Mouse (Mus musculus): ENCODE measurements around the gene Vipr1.

Gene Vipr1

DNA sequence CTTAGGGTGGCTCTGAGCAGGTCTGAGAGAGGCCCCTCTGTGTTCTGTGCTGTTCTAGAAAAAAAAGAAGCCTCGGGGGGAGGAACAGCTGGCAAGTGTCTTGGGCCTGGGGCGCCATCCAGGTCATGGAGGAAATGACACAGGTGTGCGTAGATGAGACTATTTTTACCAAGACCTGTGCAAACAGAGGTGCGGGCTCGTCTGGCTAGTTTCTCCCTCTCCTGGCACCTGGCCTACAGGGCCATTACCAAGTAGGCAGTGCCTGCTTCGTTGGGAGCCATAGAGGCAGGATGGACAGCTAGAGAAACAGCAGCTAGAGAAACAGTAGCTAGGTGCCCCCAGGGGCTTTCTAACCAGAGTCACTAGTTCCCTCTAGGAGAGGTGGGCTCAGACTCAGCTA lies 9.2 kb upstream of the Vipr1 start:
- no peak for DNase-seq (ENCODE audit: low read depth, low spot score)

- DNase-seq (ENCODE audit: low read depth, low spot score) = no peak
Observed at GRCm38 (mm10) chr9:121635835-121636576, 6.5 kb upstream of the Vipr1 start.

GRCm38 (mm10) chr9:121639790-121640189 lies 2.7 kb upstream of the Vipr1 start:
- no peak for DNase-seq (ENCODE audit: low read depth, low spot score)

- peak; percentile 17 for DNase-seq (ENCODE audit: low read depth, low spot score)
Observed at GRCm38 (mm10) chr9:121641235-121641915, 1.1 kb upstream of the Vipr1 start.

DNA sequence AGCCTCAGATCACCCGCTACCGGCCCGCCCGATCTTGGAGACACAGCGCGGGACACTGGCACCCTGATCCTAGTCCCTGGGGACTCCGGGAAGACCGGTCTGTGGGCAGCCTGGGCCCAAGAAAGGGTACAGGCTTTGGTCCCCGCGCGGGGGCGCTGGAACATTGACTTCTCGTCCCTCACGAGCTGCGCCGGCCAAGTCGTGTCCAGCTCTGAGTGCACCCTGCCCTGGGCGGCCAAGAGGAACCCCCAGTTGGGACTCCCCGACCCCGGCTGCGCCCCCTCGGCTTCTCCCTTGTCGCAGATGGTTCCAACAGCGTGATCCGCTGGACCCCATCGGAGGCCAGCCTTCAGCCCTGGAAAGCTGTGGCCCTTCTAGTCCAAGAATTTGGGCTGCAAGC lies 515 bp upstream of the Vipr1 start, which contains the start of gene Lyzl4:
Lyzl4 (minus strand) TSS at position 96 of the 400 bp plus-strand sequence.
- DNase-seq (ENCODE audit: low read depth, low spot score) = peak; percentile 46

DNA sequence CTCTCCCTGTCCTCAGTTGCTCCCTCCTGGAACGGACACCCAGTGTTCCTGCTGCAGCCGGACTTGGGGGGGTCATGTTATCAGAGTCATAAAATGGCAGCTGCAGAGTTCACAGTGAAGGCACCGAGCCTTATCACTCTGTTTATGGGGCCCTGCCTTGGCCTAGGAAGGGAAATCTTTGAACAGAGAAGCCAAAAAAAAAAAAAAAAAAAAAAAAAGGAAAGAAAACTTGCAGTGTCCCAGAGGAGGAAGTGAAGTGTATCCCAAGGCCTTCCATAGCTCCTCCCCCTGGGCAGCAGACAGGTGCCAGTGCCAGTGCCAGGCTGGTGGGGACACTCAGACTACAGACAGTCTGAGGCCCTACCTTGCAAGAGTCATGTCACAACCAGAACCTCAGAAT lies 2.3 kb downstream of the Vipr1 start:
- DNase-seq (ENCODE audit: low read depth, low spot score) = no peak

GRCm38 (mm10) chr9:121647026-121647425 lies 4.5 kb downstream of the Vipr1 start:
- DNase-seq (ENCODE audit: low read depth, low spot score) = no peak

GRCm38 (mm10) chr9:121653668-121654067 lies 11.2 kb downstream of the Vipr1 start:
- DNase-seq (ENCODE audit: low read depth, low spot score) = no peak

- DNase-seq (ENCODE audit: low read depth, low spot score) = no peak
Observed at GRCm38 (mm10) chr9:121656322-121656721, 13.8 kb downstream of the Vipr1 start.

DNA sequence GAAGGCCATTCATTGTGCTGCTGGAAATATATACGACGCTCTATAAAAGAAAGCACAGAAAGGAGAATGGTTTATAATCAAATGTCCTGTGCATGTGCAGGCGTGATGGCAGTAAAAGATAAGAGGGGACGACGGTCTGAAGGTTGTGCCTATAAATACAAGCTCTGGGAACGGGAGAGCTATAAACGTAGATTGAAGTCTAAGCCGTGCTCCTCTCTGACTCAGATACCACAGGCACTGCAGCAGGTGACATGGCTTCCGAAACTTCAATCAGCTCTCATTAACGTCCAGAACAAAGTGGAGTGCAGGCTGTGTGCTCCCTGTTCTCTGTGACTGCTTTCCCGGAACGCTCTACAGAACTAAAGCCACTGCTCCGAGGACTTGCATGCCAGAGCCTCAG lies 14.6 kb downstream of the Vipr1 start:
- no peak for DNase-seq (ENCODE audit: low read depth, low spot score)

DNA sequence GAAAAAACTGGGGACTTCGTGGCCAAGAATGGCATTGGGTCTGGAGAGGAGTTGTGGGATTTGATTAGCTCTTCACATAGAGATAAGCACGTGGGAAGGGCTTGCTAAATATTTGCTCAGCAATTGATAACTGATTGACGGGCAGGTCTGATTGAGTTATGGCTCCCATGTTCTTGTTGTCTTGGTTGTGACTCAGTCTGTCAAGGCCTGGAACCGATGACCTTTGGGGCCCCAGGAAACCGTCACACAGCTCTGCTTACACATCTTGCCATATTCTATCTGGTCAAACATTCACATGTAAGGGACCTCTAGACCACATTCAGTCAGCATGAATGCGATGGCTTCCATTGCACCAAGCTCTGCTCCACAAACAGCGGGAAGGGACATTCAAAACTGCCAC lies 15.7 kb downstream of the Vipr1 start:
- no peak for DNase-seq (ENCODE audit: low read depth, low spot score)

DNA sequence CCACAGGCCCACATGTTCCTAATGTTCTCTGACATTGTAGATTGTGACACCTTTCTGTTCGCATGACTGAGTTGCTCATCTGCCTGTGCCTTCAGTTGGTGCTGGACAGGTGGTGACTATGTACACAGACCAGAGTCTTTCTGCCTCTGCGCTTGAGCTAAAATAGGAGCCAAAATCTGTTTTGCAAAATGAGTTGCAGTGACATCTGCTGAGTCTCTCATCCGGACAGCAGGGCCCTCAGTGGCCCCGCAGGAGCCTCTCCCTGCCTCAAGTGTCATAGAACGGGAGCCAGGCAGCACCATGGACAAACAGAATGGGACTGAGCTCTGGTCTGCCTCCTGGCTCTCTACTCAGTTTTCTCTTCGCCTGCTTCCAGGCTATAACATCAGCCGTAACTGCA lies 17.3 kb downstream of the Vipr1 start:
- no peak for DNase-seq (ENCODE audit: low read depth, low spot score)

- DNase-seq (ENCODE audit: low read depth, low spot score) = no peak
Observed at GRCm38 (mm10) chr9:121663467-121663866, 21.0 kb downstream of the Vipr1 start.

- no peak for DNase-seq (ENCODE audit: low read depth, low spot score)
Observed at GRCm38 (mm10) chr9:121664104-121664503, 21.6 kb downstream of the Vipr1 start.

- no peak for DNase-seq (ENCODE audit: low read depth, low spot score)
Observed at GRCm38 (mm10) chr9:121666957-121667630, 24.6 kb downstream of the Vipr1 start.

DNA sequence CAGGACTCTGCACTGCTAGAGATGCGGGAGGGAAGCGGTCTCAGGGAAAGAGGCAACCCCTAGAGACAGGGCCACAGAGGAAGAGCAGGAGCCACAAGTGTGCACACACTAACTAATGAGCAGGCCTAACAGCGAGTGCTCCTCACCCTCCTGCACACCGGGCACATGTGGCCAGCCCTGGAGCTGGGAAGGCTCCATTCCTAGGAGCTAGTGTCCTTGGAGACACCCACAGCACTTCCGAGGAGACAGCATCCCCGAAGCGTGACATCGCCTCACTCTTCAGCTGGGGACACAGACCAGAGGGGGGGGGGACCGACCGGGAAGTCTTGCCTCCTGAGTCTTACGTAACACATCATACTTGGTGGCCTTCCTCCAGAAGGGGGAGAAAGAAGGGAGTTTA lies 25.3 kb downstream of the Vipr1 start:
- no peak for DNase-seq (ENCODE audit: low read depth, low spot score)

DNA sequence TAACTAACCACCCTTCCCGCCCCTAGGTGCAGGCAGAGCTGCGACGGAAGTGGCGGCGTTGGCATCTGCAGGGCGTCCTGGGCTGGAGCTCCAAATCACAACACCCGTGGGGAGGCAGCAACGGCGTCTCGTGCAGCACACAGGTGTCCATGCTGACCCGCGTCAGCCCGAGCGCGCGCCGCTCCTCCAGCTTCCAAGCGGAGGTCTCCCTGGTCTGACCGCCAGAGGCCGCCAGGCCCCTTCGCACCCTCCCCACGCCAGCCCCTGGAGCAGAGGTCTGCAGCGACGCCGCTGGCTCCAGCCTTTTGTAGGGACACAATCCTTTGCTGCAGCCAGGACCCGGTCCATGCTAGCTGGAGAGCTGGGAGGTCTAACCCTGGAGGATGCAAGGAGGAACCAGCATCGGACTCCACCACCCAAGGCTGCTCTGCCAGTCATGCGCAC lies 26.9 kb downstream of the Vipr1 start:
- peak; percentile 63 for DNase-seq (ENCODE audit: low read depth, low spot score)

DNA sequence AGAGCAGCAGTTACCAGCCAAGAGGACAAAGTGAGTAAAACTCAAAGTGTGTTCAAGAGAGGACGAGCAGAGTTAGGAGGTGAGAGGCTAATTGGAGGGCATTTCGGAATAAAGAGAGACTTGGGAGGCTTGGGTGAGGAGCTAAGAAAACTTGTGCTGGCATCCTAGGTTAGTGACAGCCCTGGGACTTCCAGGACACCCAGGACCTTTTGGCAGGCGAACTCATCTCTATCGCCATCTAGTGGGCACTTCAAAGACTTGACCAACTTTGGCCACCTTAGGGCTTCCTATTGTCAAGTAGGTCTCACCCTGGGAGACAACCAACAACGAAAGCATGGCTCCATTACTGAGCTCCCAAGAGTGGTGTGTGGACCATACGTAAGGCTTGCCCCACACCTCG lies 28.8 kb downstream of the Vipr1 start:
- peak; percentile 59 for DNase-seq (ENCODE audit: low read depth, low spot score)

DNA sequence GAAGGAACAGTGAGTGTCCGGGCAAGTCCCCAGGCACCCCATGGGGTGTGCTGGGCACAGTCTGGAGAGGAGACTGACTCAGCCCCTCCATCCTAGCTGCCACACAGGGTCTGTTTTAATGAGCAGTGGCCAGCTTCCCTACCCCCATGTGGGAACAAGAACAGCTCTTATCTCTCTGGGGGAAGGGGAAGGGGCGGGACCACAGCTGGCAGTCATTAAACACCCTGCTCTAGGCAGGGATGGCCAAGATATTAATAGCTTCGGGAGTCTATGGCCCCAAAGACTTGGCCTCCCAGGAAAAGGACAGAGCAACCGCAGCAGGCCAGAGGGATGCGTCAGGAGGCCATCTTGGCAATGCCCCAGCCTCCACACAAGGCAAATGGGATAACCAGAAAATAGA lies 29.8 kb downstream of the Vipr1 start:
- no peak for DNase-seq (ENCODE audit: low read depth, low spot score)

GRCm38 (mm10) chr9:121673716-121674115 lies 31.2 kb downstream of the Vipr1 start:
- DNase-seq (ENCODE audit: low read depth, low spot score) = no peak

DNA sequence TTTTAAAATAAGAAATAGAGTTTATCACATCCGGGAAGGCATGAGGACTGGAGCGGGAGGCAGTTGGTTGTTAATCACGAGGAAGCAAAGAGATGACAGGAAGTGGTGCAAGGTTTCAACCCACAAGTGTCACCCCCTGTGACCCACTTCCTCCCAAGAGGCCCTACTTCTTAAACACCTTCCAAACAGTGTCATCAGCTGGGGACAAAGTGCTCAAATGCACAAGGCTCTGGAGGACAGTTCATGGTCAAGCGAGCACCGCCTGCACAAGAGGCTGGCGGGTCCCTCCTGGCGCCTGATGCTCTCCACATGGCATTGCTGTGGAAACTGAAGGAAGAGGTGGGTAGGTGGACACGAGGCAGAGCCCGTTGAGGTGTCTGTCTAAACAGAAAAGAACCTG lies 32.5 kb downstream of the Vipr1 start:
- no peak for DNase-seq (ENCODE audit: low read depth, low spot score)

DNA sequence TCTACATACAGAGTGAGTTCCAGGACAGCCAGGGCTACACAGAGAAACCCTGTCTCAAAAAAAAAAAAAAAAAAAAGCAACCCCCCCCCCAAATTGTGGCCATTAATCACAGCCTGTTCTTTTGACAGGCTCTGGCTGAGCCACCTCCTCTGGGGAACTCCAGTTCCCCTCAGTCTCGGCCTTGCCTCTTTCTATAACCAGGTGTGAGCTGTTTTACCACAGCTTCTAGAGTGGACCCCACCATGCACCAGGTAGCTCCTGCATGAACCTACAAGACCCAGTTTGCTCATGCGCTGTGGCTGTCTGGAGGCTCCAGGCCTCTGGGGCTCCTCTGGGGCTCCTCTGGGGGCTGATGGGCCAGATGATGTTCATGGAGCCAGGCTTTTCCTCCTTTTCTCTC lies 33.0 kb downstream of the Vipr1 start:
- DNase-seq (ENCODE audit: low read depth, low spot score) = no peak

- no peak for DNase-seq (ENCODE audit: low read depth, low spot score)
Observed at GRCm38 (mm10) chr9:121677069-121677468, 34.6 kb downstream of the Vipr1 start.

All from forelimb bud, embryonic 11.5 days (tissue).